In the genomic region with DNA sequence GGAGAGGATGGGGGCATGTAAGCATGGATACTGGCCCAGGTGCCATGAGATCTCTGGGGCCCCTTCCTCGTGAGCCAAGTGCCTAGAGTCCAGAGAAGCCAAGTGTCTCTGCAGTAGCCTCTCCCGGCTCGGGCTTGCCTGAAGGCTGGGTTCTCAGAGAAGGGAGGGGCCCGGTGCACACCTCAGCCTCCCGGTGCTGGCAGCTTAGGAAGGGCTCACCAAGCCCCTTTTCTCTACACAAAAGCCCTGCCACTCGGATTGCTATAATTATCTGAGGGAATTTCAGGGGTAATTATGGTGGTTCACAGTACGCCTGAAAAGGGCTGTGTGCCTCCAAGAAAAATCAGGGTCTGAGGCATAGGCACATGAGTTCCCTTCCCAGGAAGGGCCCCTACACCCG, we compare ENCODE assay signal across 13 mouse cellular contexts. TPM values are rescaled to one million over a fixed set of nuclear protein-coding genes. Genes with fewer than 3 reads are reported as not detected.
DNase-seq lines count a peak whose midpoint lies in the region; ATAC-seq and TF ChIP-seq lines count a peak whose summit lies in the region.
"Had no signal": no experiment of that assay in that cellular context is flagged by ENCODE, and none has a peak within 500 bp of the region (broad histone marks: within the 10 kb centered on the region; RNA-seq: fewer than 3 reads in every experiment).

No protein-coding gene starts in this region.

- 35% methylated on average over 8 of the region's 8 CpGs for WGBS in cerebellum, adult 2 months
- 17% methylated on average over 8 of the region's 8 CpGs for WGBS in embryonic facial prominence, embryonic 11.5 days
- WGBS in hindbrain, embryonic 13.5 days: 48% methylated on average over 8 of the region's 8 CpGs
- WGBS in midbrain, embryonic 13.5 days: 27% methylated on average over 8 of the region's 8 CpGs
- 91% methylated on average over 8 of the region's 8 CpGs for WGBS in thymus, adult 2 months

- peaks cover 54% of the 10 kb centered on the region for H3K4me1 ChIP-seq in cerebellum, adult 2 months (ENCODE audit: control insufficient read depth, insufficient read depth, low read length)
- peaks cover 5% of the 10 kb centered on the region for H3K4me1 ChIP-seq in embryonic facial prominence, embryonic 11.5 days (ENCODE audit: control insufficient read depth, insufficient read depth, low read length)
- peaks cover 36% of the 10 kb centered on the region for H3K4me1 ChIP-seq in hindbrain, embryonic 13.5 days (replicated peaks)
- peaks cover 32% of the 10 kb centered on the region for H3K4me1 ChIP-seq in midbrain, embryonic 13.5 days (replicated peaks)
- peaks cover 10% of the 10 kb centered on the region for H3K4me1 ChIP-seq in thymus, adult 2 months (replicated peaks; ENCODE audit: control insufficient read depth, insufficient read depth, low read length)

- no peak for TF ChIP-seq POLR2A in cerebellum, adult 2 months (IDR thresholded peaks at IDR 0.05; ENCODE audit: borderline replicate concordance, insufficient read depth, low read length)
- no peak for TF ChIP-seq POLR2A in thymus, adult 2 months (IDR thresholded peaks at IDR 0.05; ENCODE audit: control insufficient read depth, extremely low read depth, insufficient read depth, low read length, poor library complexity)

- H3K9ac ChIP-seq in embryonic facial prominence, embryonic 11.5 days (replicated peaks; ENCODE audit: low read length): peak overlapping the region; percentile 1
- H3K9ac ChIP-seq in hindbrain, embryonic 13.5 days: peak overlapping the region; percentile 55
- H3K9ac ChIP-seq in midbrain, embryonic 13.5 days (replicated peaks): 0 out of 2 replicates have a peak overlapping the region, but pooled peaks have one; percentile 20
- H3K9ac ChIP-seq: hindbrain, embryonic 15.5 days; lung, embryonic 15.5 days had no signal

- no peak overlapping the region for H3K4me2 ChIP-seq in embryonic facial prominence, embryonic 11.5 days (ENCODE audit: low read depth, low read length)
- no peak overlapping the region for H3K4me2 ChIP-seq in hindbrain, embryonic 13.5 days
- H3K4me2 ChIP-seq in midbrain, embryonic 13.5 days (replicated peaks): no peak overlapping the region
- H3K4me2 ChIP-seq: hindbrain, embryonic 15.5 days; lung, embryonic 15.5 days had no signal

- no peaks in the 10 kb centered on the region for H3K36me3 ChIP-seq in embryonic facial prominence, embryonic 11.5 days (replicated peaks; ENCODE audit: control insufficient read depth, insufficient read depth, low read depth, low read length)
- H3K36me3 ChIP-seq in hindbrain, embryonic 13.5 days: peaks cover 9% of the 10 kb centered on the region; the same call in 1 of the 2 replicates
- 0 out of 2 replicates have a peak, but pooled peaks cover 7% of the 10 kb centered on the region for H3K36me3 ChIP-seq in midbrain, embryonic 13.5 days
- H3K36me3 ChIP-seq in thymus, adult 2 months (ENCODE audit: control insufficient read depth, insufficient read depth, low read length): no peaks in the 10 kb centered on the region
- H3K36me3 ChIP-seq: heart, embryonic 10.5 days; hindbrain, embryonic 15.5 days; lung, embryonic 15.5 days had no signal

- H3K27ac ChIP-seq in cerebellum, adult 2 months (ENCODE audit: insufficient read depth, low read length): peak overlapping the region; percentile 13
- no peak overlapping the region for H3K27ac ChIP-seq in embryonic facial prominence, embryonic 11.5 days (replicated peaks; ENCODE audit: low read depth, low read length)
- H3K27ac ChIP-seq in hindbrain, embryonic 13.5 days: peak overlapping the region; percentile 41
- H3K27ac ChIP-seq in midbrain, embryonic 13.5 days: peak overlapping the region; percentile 7; the same call in 1 of the 2 replicates
- H3K27ac ChIP-seq in thymus, adult 2 months (ENCODE audit: control insufficient read depth, insufficient read depth, low read length): no peak overlapping the region
- H3K27ac ChIP-seq: heart, embryonic 10.5 days; hindbrain, embryonic 15.5 days; lung, embryonic 15.5 days had no signal

- no peak for TF ChIP-seq CTCF in cerebellum, adult 2 months (IDR thresholded peaks at IDR 0.05; ENCODE audit: borderline replicate concordance, insufficient read depth, low read depth, low read length)
- no peak for TF ChIP-seq CTCF in thymus, adult 2 months (IDR thresholded peaks at IDR 0.05; ENCODE audit: borderline replicate concordance, control insufficient read depth, extremely low read depth, insufficient read depth, low read length, poor library complexity)

- H3K27me3 ChIP-seq in cerebellum, adult 2 months (ENCODE audit: control insufficient read depth, insufficient read depth, low read length): no peaks in the 10 kb centered on the region
- no peaks in the 10 kb centered on the region for H3K27me3 ChIP-seq in embryonic facial prominence, embryonic 11.5 days (ENCODE audit: control insufficient read depth, insufficient read depth, low read length)
- no peaks in the 10 kb centered on the region for H3K27me3 ChIP-seq in hindbrain, embryonic 13.5 days
- H3K27me3 ChIP-seq in midbrain, embryonic 13.5 days: no peaks in the 10 kb centered on the region
- H3K27me3 ChIP-seq in thymus, adult 2 months (ENCODE audit: control insufficient read depth, insufficient read depth, low read length): no peaks in the 10 kb centered on the region
- H3K27me3 ChIP-seq: hindbrain, embryonic 15.5 days; lung, embryonic 15.5 days had no signal

- no peaks in the 10 kb centered on the region for H3K9me3 ChIP-seq in embryonic facial prominence, embryonic 11.5 days (replicated peaks; ENCODE audit: control insufficient read depth, low read length)
- H3K9me3 ChIP-seq in hindbrain, embryonic 13.5 days: no peaks in the 10 kb centered on the region
- H3K9me3 ChIP-seq in midbrain, embryonic 13.5 days: 0 out of 2 replicates have a peak, but pooled peaks cover 3% of the 10 kb centered on the region
- H3K9me3 ChIP-seq: hindbrain, embryonic 15.5 days; lung, embryonic 15.5 days had no signal

- no peak for DNase-seq in cerebellum, adult 2 months
- DNase-seq in cerebellum, adult 9-10 months: no peak
- DNase-seq in embryonic facial prominence, embryonic 11.5 days (ENCODE audit: low spot score): peak; percentile 40
- no peak for DNase-seq in thymus, adult 2 months
- no peak for DNase-seq in cerebellum, postnatal 14 days
- no peak for DNase-seq in heart, postnatal 4 days
- DNase-seq: kidney, postnatal 36 days; spleen, adult 18-20 months had no signal

- ATAC-seq in embryonic facial prominence, embryonic 11.5 days (replicated peaks; ENCODE audit: insufficient number of reproducible peaks, low FRiP score, low TSS enrichment, low read depth): no peak
- ATAC-seq in hindbrain, embryonic 13.5 days (ENCODE audit: low FRiP score): no peak
- 0 out of 2 replicates have a peak, but pooled peaks have one; percentile 21 for ATAC-seq in midbrain, embryonic 13.5 days

- H3K4me3 ChIP-seq in cerebellum, adult 2 months (replicated peaks; ENCODE audit: insufficient read depth, low read depth, low read length): no peak overlapping the region
- no peak overlapping the region for H3K4me3 ChIP-seq in embryonic facial prominence, embryonic 11.5 days (ENCODE audit: low read depth, low read length)
- no peak overlapping the region for H3K4me3 ChIP-seq in hindbrain, embryonic 13.5 days
- no peak overlapping the region for H3K4me3 ChIP-seq in midbrain, embryonic 13.5 days (replicated peaks)
- no peak overlapping the region for H3K4me3 ChIP-seq in thymus, adult 2 months (ENCODE audit: control insufficient read depth, insufficient read depth, low read length)
- H3K4me3 ChIP-seq: heart, embryonic 10.5 days; hindbrain, embryonic 15.5 days; lung, embryonic 15.5 days had no signal

RNA-seq across cellular contexts. Expression of a gene that starts 47.1 kb away (rescaled TPM):
- polyA plus RNA-seq in cerebellum, adult 2 months (2012; rRNA removed): 187 and 216 TPM in 2 replicates
- polyA plus RNA-seq in embryonic facial prominence, embryonic 11.5 days (2014; fragmentation: Nextera tagmentation; extraction: Ambion mirVana): 6.2 and 6.5 TPM in 2 replicates
- polyA plus RNA-seq in hindbrain, embryonic 13.5 days (2015; fragmentation: Nextera tagmentation; extraction: Ambion mirVana): 96.0 and 102 TPM in 2 replicates
- polyA plus RNA-seq in midbrain, embryonic 13.5 days (2015; fragmentation: Nextera tagmentation; extraction: Ambion mirVana): 88.9 and 90.0 TPM in 2 replicates
- 7.3 and 12.4 TPM in 2 replicates for polyA plus RNA-seq in thymus, adult 2 months (2012; rRNA removed)
- under 1 TPM in 1 of 2 experiments, not detected in 1; 0.18 TPM for total RNA-seq in heart, postnatal 4 days (2021)

Comparison
In these comparisons a context has a peak if more than half of its experiments do, and no peak if none do; other contexts are left out.
1. H3K27ac ChIP-seq: peak in cerebellum, adult 2 months (single experiment), hindbrain, embryonic 13.5 days (single experiment) and midbrain, embryonic 13.5 days (single experiment); none in embryonic facial prominence, embryonic 11.5 days (single experiment) and thymus, adult 2 months (single experiment).
2. H3K9ac ChIP-seq: peak in every context shown above with its lines; median percentile 55 in hindbrain, embryonic 13.5 days; 20 in midbrain, embryonic 13.5 days; 1 in embryonic facial prominence, embryonic 11.5 days.